Mouse (Mus musculus) stomach, postnatal 0 days (tissue): ENCODE results near the gene Utp3. TPM values are rescaled to one million over a fixed set of nuclear protein-coding genes. Genes with fewer than 3 reads are reported as not detected.
"Not testable (repeated sequence)": the region's sequence is repeated elsewhere in the genome, so short reads cannot be mapped to it uniquely, and the experiment has no call there.

Experiments used
- ATAC-seq: fragments of 200-750 bp; cut with Nextera tagmentation; 2 replicates; pipeline ENCODE4 v1.8.0; 2017; ENCODE audit not compliant: low FRiP score, low TSS enrichment
- DNase-seq: peaks from one replicate; pipeline ENCODE4 v3.0.0-alpha.2; 2016; ENCODE audit warnings: low spot score
- H3K27ac ChIP-seq: fragments of 300-500 bp; sonication (generic); replicated peaks from 2 replicates; pipeline ENCODE4 v1.5.1; 2014; ENCODE audit warnings: mild to moderate bottlenecking, control low read depth
- H3K27me3 ChIP-seq: fragments of 300-500 bp; sonication (generic); 2 replicates; pipeline ENCODE4 v1.6.1; 2014; ENCODE audit warnings: low read length; ENCODE audit not compliant: control insufficient read depth, insufficient read depth
- H3K36me3 ChIP-seq: fragments of 300-500 bp; sonication (generic); 2 replicates; pipeline ENCODE4 v1.6.1; 2014; ENCODE audit warnings: low read length, mixed read lengths; ENCODE audit not compliant: control insufficient read depth, insufficient read depth
- H3K4me1 ChIP-seq: fragments of 300-500 bp; sonication (generic); replicated peaks from 2 replicates; pipeline ENCODE4 v1.6.1; 2014; ENCODE audit warnings: antibody characterized with exemption; ENCODE audit not compliant: control insufficient read depth, insufficient read depth
- H3K4me2 ChIP-seq: fragments of 300-500 bp; sonication (generic); replicated peaks from 2 replicates; pipeline ENCODE4 v1.6.1; 2014; ENCODE audit warnings: low read depth, mild to moderate bottlenecking, control low read depth, moderate library complexity
- H3K4me3 ChIP-seq: fragments of 300-500 bp; sonication (generic); 2 replicates; pipeline ENCODE4 v1.5.1; 2014; ENCODE audit warnings: low read depth, low read length, control low read depth
- H3K9ac ChIP-seq: fragments of 300-500 bp; sonication (generic); 2 replicates; pipeline ENCODE4 v1.6.1; 2014; ENCODE audit warnings: mild to moderate bottlenecking, low read length, control low read depth, mixed read lengths
- H3K9me3 ChIP-seq: fragments of 300-500 bp; sonication (generic); 2 replicates; pipeline ENCODE4 v1.6.1; 2016; ENCODE audit warnings: low read length; ENCODE audit not compliant: control insufficient read depth
- CTCF ChIP-seq: IDR thresholded peaks from 2 replicates; pipeline ENCODE4 v1.5.1; 2016; ENCODE audit warnings: antibody characterized with exemption, low read depth, mild to moderate bottlenecking, moderate library complexity
- EP300 ChIP-seq: optimal IDR thresholded peaks from 2 replicates; pipeline ENCODE3; 2016; ENCODE audit warnings: antibody characterized with exemption
- WGBS: fragments of 180-500 bp; shearing (Covaris S2); extraction: QIAGEN DNeasy Blood & Tissue Kit; methylation state at CpG from one replicate; pipeline ENCODE4 v1.1.7; 2014; 5-methylcytosine and 5-hydroxymethylcytosine counted together
- polyA plus RNA-seq: library from polyadenylated mRNA; unstranded; fragments of >200 nt; fragmentation: Nextera tagmentation; extraction: Ambion mirVana; gene quantifications from 2 replicates; pipeline ENCODE4 v1.2.1, GENCODE M21; 2015

Gene Utp3
- polyA plus RNA-seq, 1 experiment from 2014 or later = 34.9 TPM

- H3K27ac ChIP-seq = no peak overlapping the region
- no peak for DNase-seq
- no peaks in the 10 kb centered on the region for H3K4me1 ChIP-seq
- TF ChIP-seq CTCF = no peak
- no peak for TF ChIP-seq EP300
- no peak for ATAC-seq
- H3K9me3 ChIP-seq = no peaks in the 10 kb centered on the region
- no peak overlapping the region for H3K4me2 ChIP-seq
- WGBS = 60% methylated on average over 3 of the region's 3 CpGs
- H3K36me3 ChIP-seq = no peaks in the 10 kb centered on the region
- H3K9ac ChIP-seq = no peak overlapping the region
- no peak overlapping the region for H3K4me3 ChIP-seq
- no peaks in the 10 kb centered on the region for H3K27me3 ChIP-seq
Measured at GRCm38 (mm10) chr5:88534697-88535096, 19.6 kb upstream of the Utp3 start.

DNA sequence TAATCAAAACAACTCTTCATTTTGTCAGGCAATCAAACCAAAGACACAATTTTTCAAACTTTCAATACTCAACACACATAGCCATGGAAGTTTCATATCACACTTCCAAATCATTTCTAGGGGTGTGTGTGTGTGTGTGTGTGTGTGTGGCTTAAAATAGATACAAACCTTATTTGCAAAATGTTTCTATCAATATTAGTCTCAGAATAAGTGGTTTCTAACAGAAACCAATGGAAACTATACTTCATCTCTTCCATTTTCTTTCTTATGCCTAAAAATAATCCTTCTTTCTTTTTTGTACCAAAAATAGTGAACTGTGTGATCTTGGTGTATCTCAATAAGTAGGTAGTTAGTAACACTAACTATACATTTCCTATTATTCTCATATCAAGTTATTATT is 13.4 kb upstream of the Utp3 start:
- Histone ChIP-seq H3K27ac (no peak overlapping the region), H3K4me3 (no peak overlapping the region), H3K27me3 (no peaks in the 10 kb centered on the region), H3K4me1 (no peaks in the 10 kb centered on the region), H3K36me3 (no peaks in the 10 kb centered on the region), H3K9me3 (no peaks in the 10 kb centered on the region), H3K4me2 (no peak overlapping the region), H3K9ac (no peak overlapping the region)
- no peak for TF ChIP-seq CTCF
- no peak for TF ChIP-seq EP300
- no peak for DNase-seq
- no peak for ATAC-seq

- 0 out of 2 replicates have a peak, but pooled peaks have one; percentile 64 for ATAC-seq
Measured at GRCm38 (mm10) chr5:88542651-88543282, 11.5 kb upstream of the Utp3 start.

GRCm38 (mm10) chr5:88544411-88544810 is 9.9 kb upstream of the Utp3 start:
- 75% methylated on average over 1 of the region's 1 CpGs for WGBS
- DNase-seq, H3K27ac ChIP-seq, H3K4me1 ChIP-seq, H3K9ac ChIP-seq, H3K4me2 ChIP-seq, ATAC-seq, H3K4me3 ChIP-seq, H3K9me3 ChIP-seq, H3K36me3 ChIP-seq, H3K27me3 ChIP-seq: not testable (repeated sequence)

More at GRCm38 (mm10) chr5:88542651-88543282, 11.5 kb upstream of the Utp3 start:
- H3K4me1 ChIP-seq = no peaks in the 10 kb centered on the region
- TF ChIP-seq EP300 = no peak
- TF ChIP-seq CTCF = peak; percentile 83
- H3K27me3 ChIP-seq = no peaks in the 10 kb centered on the region
- no peak overlapping the region for H3K27ac ChIP-seq
- no peak for DNase-seq
- no peak overlapping the region for H3K4me3 ChIP-seq
- WGBS = 59% methylated on average over 5 of the region's 5 CpGs
- H3K4me2 ChIP-seq = no peak overlapping the region
- H3K9ac ChIP-seq = no peak overlapping the region
- no peaks in the 10 kb centered on the region for H3K36me3 ChIP-seq
- H3K9me3 ChIP-seq = no peaks in the 10 kb centered on the region

DNA sequence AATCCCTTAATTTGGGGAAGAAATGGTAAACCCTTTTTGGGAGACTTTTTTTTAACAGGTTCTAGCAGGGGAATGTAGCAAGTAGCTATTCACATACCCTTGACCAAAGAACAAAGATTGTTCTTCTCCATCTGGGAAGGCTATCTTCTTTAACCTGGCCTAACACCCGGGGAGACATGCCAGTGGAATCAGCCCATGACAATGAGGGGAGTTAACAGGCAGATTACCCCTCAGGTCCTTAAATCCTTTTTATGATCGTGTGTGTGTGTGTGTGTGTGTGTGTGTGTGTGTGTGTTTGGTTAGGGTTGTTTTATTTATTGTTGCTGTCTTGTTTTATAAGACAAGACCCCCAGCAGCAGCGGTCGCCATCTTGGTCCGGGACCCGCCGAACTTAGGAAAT is 8.7 kb upstream of the Utp3 start:
- H3K9me3 ChIP-seq = no peaks in the 10 kb centered on the region
- H3K9ac ChIP-seq = no peak overlapping the region
- H3K36me3 ChIP-seq = no peaks in the 10 kb centered on the region
- no peaks in the 10 kb centered on the region for H3K27me3 ChIP-seq
- 81% methylated on average over 7 of the region's 7 CpGs for WGBS
- no peak overlapping the region for H3K27ac ChIP-seq
- TF ChIP-seq CTCF (no peak), EP300 (no peak)
- no peaks in the 10 kb centered on the region for H3K4me1 ChIP-seq
- H3K4me2 ChIP-seq = no peak overlapping the region
- DNase-seq (no peak), ATAC-seq (no peak)
- no peak overlapping the region for H3K4me3 ChIP-seq

GRCm38 (mm10) chr5:88553271-88554085 is 784 bp upstream of the Utp3 start:
- DNase-seq (no peak), ATAC-seq (peak; percentile 68; the same call in 1 of the 2 replicates)
- Histone ChIP-seq H3K9ac (peak overlapping the region; percentile 79), H3K27ac (peak overlapping the region; percentile 94), H3K27me3 (no peaks in the 10 kb centered on the region), H3K36me3 (no peaks in the 10 kb centered on the region), H3K4me2 (peak overlapping the region; percentile 52), H3K9me3 (no peaks in the 10 kb centered on the region), H3K4me3 (peak overlapping the region; percentile 81), H3K4me1 (peaks cover 7% of the 10 kb centered on the region; the same call in 1 of the 2 replicates)
- WGBS = 7% methylated on average over 29 of the region's 29 CpGs
- TF ChIP-seq EP300 (no peak), CTCF (no peak)
